Mouse (Mus musculus) adrenal gland, adult 8-10 months (tissue): ENCODE measurements around the gene Zbtb38. TPM values are rescaled to one million over a fixed set of nuclear protein-coding genes. Genes with fewer than 3 reads are reported as not detected.

Source experiments
- DNase-seq: peaks from one replicate; pipeline ENCODE4 v3.0.0; 2022
- total RNA-seq, 4 experiments: library from RNA; stranded (reverse); gene quantifications; 2 replicates each; pipeline ENCODE4 v1.2.4; 2022

Zbtb38 gene
- total RNA-seq, 4 experiments from 2014 or later, result 55.4 to 88.4 (median 70.5) TPM

DNA sequence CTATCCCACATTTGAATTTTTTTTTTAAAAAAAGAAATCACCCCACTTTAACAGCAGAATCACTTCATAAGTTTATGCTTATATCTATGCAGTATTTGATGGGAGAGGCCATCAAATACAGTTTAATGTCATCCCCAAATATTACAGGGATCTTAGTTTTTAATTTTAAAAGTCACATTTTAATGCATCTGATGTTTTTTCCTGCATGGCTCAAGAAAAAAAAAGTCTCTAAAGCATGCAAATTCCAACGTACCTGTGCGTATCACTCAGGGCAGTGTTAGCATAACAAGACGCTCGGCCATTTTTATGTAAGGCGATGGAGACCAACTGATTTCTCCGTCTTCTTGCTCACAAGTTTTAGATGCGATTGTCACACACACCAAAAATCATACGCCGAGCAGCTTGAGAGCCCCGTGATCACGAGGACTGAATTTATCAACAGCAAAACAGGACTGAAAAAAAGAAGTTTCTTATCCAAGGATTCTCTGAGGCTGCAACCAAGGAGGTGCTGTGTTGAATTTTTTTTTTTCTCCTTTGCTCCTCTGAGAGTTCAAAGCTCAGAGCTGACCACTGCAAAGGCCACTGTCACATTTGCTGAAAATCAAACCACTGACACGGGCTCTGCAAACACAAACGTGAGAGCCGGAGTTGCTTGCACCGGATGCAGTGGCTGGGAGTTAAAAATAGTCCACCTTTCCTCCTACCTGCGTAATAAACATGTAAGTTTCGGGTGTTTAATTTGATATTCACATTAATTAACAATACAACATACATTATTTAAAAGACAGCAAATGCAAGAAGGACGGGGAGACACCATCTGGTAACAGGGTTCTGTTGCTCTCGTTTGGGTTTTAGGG, 21.4 kb downstream of the Zbtb38 start:
- no peak for DNase-seq

DNA sequence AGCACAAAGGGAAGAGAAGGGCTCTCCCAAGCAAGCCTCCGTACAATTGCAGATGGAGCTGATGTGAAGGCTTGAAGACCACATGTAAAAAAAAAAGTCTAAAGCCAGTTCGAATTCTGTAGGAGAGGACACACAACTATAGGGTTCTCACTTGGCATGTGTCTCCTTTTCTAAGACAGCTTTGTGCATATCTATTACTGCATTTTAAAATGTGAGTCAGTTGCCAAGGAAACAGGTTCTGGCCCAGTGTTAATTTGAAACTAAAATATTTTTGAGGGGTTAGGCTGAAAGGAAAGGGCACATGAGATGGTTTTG, 22.4 kb downstream of the Zbtb38 start:
- DNase-seq, result no peak

DNA sequence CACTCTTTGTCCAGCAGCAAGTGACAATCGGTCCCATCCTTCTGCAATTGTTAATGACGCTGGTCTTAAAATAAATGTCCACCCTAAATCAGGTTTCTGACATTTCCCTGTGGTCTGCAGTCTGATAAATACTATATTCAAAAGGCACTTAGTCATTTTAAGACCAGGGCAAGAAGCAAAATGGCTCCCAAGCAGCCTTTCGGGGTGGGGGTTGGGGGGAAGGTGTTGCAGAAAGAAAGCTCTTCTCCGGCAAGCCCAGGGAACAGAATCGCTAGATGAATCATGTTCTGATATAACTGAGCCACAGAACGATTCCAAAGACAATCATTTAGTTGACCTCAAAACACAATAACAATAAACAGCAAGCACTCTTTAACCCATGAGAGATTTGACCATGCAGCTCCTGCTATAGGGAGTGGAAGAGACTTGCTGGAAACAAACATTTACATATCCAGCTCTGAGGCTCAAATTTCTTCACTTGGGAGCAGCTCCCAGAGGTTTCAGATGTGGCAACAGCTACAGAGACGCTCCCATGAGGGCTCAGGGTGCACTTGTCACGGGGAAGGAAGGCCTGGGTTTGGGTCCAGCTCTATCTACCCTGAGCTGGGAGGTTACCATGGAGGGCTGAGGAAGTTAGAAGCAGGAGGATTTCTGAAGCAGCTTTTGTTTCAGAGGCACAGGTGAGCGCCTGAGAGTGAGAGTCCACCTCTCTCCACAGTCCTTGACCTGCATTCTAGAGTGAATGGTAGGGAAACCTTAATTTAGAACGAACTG, 22.9 kb downstream of the Zbtb38 start:
- no peak for DNase-seq

DNA sequence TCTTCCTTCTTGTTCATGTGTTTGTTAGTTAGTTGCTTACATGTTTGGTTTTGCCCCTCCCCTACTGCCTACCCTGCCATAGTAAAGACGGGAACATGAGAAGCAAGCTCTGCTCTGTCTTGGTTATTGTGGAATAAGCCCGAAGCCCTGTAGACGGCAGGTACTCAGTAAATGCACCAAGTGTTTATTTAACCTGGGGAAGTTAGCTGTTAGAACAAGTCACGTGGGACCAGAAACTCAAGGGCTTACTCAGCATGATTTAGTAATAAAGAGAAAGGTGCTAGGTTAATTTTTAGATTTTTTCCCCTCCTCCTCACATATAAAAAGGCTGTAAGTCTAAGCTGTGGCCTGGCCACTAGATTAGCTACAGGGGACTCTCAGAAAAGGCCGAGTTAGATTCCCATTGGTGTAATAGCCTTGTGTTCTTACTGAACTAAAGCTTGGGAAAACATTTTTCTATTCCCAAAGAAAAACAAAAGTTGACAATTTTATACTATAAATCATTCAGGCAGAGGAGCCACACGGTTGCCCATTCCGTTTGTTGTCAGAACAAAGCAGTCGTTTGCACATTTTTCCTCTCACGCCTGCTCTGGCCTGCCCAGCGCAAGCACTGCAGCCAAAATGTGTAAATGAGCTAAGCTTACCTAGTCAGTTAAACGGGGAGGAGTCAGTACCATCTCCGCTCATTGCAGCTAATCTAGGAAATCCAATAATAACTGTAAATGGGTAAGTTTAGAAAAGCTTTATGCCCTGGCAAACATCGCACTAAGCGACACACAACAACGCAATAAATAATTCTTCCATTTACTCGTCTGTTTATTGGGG, 24.1 kb downstream of the Zbtb38 start:
- DNase-seq, result no peak

DNA sequence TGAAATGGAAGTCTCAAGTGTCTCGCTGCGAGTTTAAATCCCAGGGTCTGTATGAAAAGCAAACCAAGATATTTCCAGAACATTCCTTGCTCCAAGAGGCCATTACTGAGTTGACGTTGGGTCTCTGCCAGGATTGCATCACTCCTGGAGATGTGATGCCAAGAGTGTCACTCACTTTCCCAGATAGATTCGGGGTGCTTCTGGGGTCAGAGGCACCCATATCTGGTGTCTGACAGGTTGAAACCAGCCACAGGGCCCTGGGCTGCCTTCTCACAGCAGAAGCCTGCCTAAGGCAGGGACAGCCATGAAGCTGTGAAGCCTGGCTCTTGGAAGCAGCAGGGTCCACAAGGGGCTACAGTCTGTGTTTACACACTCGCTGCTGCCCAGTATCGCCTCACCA, 24.9 kb downstream of the Zbtb38 start:
- DNase-seq, result no peak

DNA sequence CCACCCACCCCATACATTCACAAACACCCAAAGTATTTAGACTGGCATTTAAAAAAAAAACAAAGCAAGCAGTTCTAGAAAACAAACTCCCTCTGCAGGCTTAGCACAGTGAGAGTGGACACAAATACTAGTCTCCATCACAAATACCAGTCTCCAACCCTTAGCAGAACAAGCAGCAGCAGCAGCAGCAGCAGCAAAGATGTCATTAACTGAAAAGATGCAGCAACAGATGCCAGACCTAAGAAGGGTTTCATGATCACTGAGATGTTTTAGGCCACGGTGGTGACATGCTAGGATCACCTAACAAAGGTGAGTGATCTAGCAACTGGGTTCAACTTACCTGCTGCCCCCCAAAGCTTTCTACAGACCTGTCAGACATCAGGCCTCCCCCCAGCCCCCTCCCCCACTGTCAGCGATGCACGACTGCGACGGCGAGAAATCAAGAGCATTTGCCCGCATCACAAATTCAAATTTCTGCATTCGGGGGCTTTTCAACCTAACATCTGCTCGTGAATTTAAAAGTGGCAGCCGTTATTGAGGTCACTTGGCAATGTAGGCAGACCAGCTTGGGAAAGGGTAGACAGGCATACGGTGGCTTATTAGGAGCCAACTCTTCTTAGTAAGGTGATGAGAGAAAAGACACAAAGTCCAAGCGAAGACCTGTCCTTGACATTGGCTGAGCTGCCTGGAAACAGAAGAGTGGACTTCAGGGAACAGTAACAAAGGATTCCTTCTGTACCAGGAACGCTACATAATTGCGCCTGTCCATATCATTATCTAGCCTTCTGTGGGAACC, 26.1 kb downstream of the Zbtb38 start:
- no peak for DNase-seq

DNA sequence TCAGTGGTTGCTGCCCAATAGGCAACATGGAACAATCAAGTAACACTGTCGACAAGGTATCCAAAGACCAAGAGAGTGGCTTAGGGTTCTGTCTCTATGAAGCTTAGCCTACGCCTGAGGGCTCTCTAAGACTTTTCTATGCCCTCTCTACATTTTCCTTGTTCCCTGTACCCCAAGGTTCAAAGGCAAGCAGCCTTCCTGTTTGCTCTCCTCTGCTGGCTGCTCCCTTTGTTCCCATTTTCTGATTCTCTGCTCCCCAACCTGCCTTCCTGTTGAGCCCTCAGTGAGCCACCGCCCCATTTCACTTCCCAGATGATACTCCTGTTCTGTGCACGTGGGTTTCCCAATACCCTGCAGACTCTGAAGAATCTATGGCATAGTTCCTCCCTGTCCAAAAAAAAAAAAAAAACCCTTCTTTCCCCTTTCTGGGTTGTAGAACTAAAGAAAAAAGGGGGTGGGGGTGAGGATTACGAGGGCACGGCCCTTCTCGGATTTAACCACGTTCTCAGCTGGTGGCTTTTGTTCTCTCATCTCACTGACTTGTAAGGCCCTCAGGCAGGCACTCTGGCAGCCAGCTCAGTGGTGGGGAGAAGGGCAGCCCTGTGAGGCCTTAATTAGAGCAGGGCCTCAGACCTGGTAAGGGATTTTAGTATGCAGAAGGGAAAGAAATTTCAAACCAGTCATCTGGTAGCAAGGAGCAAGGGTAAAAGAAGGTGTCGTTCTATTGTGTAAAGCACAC, 26.9 kb downstream of the Zbtb38 start:
- no peak for DNase-seq

DNA sequence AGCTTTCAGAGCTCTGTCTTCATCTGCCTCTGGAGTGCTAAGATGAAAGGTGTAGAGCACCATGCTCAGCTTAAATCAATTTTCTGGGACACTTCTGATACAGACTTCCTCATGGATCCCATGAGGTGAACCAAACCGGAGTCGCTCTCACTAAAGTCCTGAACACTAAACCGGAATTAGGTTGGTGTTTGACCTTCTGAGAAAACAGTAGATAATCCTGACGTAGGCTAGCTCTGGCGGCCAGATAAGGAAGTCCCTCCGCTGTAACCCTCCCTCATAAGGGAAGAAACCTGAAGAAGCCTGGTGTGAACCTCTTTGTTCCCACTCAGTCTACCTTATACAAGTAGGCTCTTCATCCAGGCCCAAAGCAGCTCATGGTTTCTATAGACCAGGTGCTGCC, 29.0 kb downstream of the Zbtb38 start:
- DNase-seq, result no peak

DNA sequence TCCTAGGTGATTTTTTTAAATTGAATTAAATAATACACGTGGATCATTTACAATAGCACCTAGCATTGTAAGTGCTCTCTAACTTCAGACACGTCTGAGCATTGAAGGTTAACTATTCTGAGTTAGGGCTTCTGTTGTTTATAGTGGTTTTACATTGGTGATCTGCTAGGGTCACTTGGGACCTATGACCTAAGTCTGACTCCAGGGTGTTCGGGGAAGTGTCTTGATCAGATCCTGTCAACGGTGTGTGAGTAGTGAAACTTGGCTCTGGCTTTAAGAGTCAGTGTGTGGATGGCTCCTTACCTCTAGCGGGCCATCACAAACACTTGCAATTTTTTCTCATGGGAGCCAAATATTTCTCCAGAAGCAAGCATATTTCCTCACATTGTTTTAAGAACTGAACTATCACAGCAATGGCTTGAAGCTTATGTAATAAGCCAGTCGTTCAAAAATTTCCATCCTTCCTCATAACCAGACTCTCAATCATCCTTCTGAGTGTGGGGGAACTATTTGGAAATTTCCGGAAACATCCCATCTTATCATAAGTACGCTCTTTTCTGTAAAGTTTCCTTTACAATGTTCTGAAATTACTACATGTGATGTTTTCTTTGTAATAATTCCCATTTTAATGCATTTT, 31.4 kb downstream of the Zbtb38 start:
- DNase-seq, result no peak

DNA sequence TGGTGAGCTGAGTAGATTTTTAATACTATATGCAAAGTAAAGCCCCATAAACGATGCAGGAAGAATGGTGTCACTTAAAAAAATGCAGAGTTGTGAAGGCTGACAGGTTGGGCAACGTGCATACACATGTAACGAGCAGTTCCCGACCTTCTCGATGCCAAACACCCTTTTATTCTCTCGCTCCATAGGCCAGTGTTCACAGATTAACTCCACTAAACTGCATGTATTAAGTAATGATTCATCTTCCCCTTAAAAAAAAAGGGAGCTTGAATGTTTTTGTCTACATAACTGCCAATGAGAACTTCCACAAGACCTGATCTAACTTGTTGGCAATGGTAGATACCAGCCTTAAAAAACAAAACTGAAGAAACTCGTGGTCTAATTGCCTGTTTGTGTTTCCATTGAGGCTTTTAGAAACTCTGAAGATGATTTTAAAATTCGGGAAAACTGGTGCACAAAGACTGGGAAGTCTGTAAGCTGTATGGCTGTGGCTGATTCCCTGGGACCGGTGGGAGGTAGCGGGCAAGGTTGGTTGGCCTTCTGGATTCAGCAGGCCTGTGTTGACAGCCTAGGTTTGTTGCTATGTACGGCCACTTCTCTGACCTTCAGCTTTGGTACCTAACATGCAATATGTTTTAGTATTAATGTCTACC, 32.0 kb downstream of the Zbtb38 start:
- no peak for DNase-seq

DNA sequence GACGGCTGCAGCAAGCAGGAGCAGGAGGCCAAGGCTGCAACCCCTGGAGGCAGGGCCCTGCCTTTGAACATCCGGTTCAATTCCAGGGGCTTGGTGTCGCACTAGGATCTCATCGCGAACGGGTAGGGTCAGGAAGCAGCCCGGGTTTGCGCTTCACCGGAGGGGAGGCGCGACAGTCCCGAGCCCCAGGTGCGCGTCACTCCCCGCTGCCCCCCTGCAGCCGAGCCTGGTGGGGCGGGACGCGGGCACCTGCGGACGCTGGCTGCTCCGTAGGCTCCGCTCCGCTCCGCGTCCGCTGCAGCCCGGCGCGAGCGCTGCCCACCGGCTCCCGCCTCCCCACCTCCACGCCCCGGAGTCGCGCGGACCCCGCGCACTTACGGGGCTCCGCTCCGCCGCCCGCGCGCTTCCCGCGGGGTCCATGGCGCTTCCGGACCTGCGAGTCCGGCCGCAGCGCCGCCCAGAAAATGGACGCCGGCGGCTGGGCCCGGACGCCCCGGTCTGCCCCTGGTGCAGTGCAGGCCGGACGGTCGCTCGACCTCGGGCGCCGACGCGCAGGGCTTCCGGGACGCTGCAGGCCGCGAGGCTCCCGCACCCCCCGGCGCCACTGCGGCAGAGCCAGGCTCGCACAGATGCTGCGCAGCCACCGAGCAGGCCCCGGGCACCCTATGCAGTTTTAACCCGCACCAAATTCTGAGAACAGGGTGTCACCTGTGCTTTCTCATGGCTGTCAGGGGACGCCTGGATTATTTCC, 33.0 kb downstream of the Zbtb38 start:
- peak; percentile 68 for DNase-seq

DNA sequence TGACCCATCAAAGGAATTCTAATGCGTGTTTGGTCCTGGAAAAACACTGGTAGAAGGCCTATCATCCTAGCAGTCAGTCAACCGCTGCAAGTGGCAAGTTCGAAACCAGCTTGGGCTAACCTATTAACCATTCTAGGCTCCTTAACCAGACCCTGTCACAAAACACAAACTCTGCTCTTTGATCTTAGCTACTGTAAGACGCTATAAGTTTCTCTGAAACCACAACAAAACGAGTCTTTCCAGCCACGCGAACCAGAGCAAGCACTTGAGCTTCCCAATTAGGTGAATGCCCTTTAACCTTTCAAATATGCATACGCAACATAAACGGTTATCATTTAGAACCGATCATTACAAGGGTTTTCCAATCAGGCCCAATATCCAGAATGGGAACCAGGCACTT, 33.7 kb downstream of the Zbtb38 start:
- no peak for DNase-seq

DNA sequence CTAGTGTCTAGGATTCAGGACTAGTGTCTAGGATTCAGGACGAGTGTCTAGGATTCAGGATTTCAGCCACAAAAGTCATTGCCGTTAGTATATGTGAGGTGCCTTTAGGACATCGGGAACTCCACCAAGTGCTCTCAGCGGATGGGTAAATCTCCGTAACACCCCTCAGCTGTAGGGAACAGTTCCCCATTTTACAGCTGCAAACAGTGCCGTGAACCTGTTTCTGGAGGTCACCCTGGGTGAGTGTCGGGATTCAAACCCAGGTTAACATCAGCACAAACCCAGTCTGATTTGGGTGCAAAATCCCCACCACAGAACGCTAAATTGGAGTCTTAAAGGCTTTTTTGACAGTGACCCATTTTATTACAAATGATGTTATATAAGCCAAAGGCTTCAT, 34.2 kb downstream of the Zbtb38 start:
- DNase-seq, result no peak

DNA sequence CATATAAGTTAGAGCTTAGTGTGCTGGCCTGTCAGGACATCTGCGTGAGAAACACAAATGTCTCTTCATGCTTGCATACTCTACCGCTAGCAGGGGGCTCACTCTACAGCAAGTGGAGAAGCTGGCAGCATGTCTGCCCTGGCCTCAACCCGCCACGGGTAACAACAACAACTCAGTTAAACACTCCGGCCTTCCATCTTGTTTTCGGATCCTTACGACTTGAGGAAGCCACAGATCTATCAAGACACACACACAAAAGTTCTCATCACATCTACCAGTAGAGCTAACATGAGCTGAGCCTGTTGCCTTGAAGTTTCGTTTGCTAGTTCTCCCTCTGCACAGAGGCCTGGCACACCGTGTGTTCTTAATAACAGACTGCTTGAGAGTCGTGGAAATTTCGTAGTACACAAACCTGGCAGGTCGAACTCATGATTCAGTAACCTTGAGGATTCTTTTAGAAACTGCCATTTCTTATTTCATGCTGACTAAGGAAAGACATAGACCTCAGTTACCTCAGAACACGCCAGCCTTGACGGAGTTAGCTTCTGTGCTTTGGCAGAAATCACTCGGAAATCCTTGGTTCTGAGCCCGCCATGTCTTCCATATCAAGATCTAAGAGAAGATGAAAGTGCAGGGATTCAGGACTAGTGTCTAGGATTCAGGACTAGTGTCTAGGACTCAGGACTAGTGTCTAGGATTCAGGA, 34.8 kb downstream of the Zbtb38 start:
- DNase-seq, result no peak

DNA sequence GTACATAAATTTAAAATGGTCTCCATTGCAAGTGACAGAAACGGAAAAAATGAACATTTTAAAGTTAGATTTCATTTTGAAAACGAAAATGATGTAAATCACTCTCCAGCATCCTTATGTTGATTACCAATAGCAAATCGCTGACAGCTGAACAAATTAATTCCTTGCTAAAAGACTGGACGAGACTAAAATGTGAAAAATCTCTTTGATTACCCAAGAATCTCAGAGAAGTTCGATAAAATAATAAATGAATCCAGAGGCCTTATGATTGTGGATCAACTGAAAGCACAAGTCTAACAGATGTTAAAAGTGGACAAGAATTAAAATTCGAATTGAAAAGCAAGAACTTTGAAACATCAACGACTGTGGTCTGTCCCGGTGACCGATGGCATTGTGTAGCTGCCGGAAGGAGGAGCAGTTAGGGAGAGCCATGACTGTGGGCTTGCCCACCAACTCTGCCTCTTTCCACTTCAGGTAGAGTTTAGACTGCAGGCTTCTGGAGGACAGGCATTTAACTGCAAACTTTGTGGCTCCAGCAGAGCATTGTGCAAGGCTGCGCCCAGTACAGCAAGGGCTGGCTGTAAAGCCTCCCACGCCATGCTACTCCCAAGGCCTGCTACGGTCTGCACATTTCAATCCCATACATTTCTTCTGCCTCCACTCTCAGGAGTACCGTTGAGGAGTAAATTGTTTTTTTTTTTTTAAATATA, 35.7 kb downstream of the Zbtb38 start:
- DNase-seq, result no peak

DNA sequence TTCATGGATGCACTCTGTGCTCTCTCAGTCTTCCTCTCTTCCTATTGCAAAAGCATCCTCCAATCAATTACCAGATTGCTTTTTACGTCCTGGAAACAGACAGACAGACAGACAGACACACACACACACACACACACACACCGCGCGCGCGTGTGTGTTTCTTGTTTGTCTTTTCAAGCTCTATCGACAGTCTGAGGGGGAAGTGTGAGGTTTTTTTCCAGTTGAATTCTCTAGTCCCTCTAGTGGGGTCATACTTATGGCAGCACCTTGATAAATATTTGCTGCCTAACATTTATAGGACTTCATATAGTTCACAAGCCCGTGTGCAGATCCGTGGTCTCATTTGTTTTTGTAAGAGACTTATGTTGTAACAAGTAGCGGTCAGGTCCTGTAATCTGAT, 36.5 kb downstream of the Zbtb38 start:
- no peak for DNase-seq

DNA sequence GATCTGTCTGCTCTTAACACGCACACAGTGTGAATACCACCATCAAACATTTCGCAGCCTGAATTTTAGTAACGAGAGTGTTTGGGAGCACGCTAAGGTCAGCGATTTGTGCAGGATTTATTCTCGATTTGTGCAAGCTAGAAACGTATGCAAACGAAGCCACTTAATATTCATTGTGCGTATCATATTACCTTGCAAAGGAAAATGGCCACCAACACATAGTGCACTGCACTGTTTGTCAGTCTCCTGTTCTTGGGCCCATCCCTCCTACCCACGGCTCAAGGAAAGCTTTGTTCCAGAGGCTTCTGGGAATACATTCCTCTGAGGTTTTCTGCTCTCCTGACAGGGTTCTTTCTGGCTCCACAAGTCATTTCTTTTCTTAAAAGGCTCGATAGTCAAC, 37.5 kb downstream of the Zbtb38 start:
- DNase-seq, result no peak
